Mouse (Mus musculus): ENCODE measurements around the gene Prr3.

- TF ChIP-seq ZC3H11A (IDR thresholded peaks at IDR 0.05; ENCODE audit: borderline replicate concordance, low read depth, low read length) = no peak
- TF ChIP-seq CHD2 (IDR thresholded peaks at IDR 0.05; ENCODE audit: low read depth, low read length) = no peak
- TF ChIP-seq ZNF384 (IDR thresholded peaks at IDR 0.05; ENCODE audit: low read depth, low read length) = no peak
Measured at GRCm38 (mm10) chr17:36014977-36015376, 34.9 kb upstream of the Prr3 start.
